Mouse (Mus musculus) C2C12 (cell line): ENCODE measurements around the gene Ankrd2. TPM values are rescaled to one million over a fixed set of nuclear protein-coding genes. Genes with fewer than 3 reads are reported as not detected.

Experiments
- H3K27me3 ChIP-seq: one replicate; pipeline ENCODE4 v1.6.1; 2011; ENCODE audit not compliant: control insufficient read depth, insufficient read depth, insufficient read length
- H3K36me3 ChIP-seq: one replicate; pipeline ENCODE4 v1.6.1; 2011; ENCODE audit not compliant: control insufficient read depth, insufficient read depth
- H3K4me3 ChIP-seq: one replicate; pipeline ENCODE4 v1.5.1; 2011; ENCODE audit warnings: mild to moderate bottlenecking, control low read depth; ENCODE audit not compliant: poor library complexity, insufficient read depth, severe bottlenecking
- H3K79me2 ChIP-seq: one replicate; pipeline ENCODE4 v1.6.1; 2011; ENCODE audit not compliant: control insufficient read depth, insufficient read depth
- H3K79me3 ChIP-seq: one replicate; pipeline ENCODE4 v1.6.1; 2011; ENCODE audit warnings: low read depth, control low read depth
- H3ac ChIP-seq: one replicate; pipeline ENCODE3; 2011; ENCODE audit warnings: low read depth; ENCODE audit not compliant: control insufficient read depth, insufficient read length
- CEBPB ChIP-seq: IDR thresholded peaks from one replicate; pipeline ENCODE4 v1.6.1; 2011; ENCODE audit warnings: low read depth, mild to moderate bottlenecking, control low read depth, moderate library complexity
- CTCF ChIP-seq: IDR thresholded peaks from one replicate; pipeline ENCODE4 v1.5.1; 2011; ENCODE audit not compliant: control insufficient read depth, insufficient read depth, insufficient read length
- FOSL1 ChIP-seq: IDR thresholded peaks from one replicate; pipeline ENCODE4 v1.8.0; 2011; ENCODE audit warnings: mild to moderate bottlenecking, low read length; ENCODE audit not compliant: poor library complexity, insufficient read depth, severe bottlenecking
- MAX ChIP-seq: IDR thresholded peaks from one replicate; pipeline ENCODE4 v1.6.1; 2011; ENCODE audit warnings: mild to moderate bottlenecking, control low read depth
- MYOD1 ChIP-seq: IDR thresholded peaks from one replicate; pipeline ENCODE4 v1.6.1; 2011; ENCODE audit warnings: low read depth; ENCODE audit not compliant: control insufficient read depth, insufficient read length
- MYOG ChIP-seq: IDR thresholded peaks from one replicate; pipeline ENCODE4 v1.6.1; 2011; ENCODE audit not compliant: control insufficient read depth, insufficient read length; ENCODE audit errors: extremely low read depth
- USF1 ChIP-seq: IDR thresholded peaks from one replicate; pipeline ENCODE4 v1.6.1; 2011; ENCODE audit warnings: low read depth, mild to moderate bottlenecking, control low read depth, moderate library complexity
- polyA plus RNA-seq: library from polyadenylated mRNA; unstranded; fragments of >200 nt; fragmentation: generic; extraction: Trizol; gene quantifications from one replicate; pipeline ENCODE4 v1.2.1, GENCODE M21; 2012; ENCODE audit warnings: missing spikeins

The Ankrd2 gene
- polyA plus RNA-seq, 1 experiment, result 0.15 TPM

GRCm38 (mm10) chr19:42037167-42037702 is 1.4 kb downstream of the Ankrd2 start:
- Histone ChIP-seq H3K27me3 (no peaks in the 10 kb centered on the region), H3K36me3 (peaks cover 21% of the 10 kb centered on the region), H3ac (no peak overlapping the region), H3K4me3 (no peak overlapping the region), H3K79me3 (no peaks in the 10 kb centered on the region), H3K79me2 (no peaks in the 10 kb centered on the region)
- no peak for TF ChIP-seq CTCF
- TF ChIP-seq MYOD1, result no peak
- no peak for TF ChIP-seq USF1
- TF ChIP-seq FOSL1, result no peak
- TF ChIP-seq MAX, result no peak
- no peak for TF ChIP-seq CEBPB
- TF ChIP-seq MYOG, result no peak

DNA sequence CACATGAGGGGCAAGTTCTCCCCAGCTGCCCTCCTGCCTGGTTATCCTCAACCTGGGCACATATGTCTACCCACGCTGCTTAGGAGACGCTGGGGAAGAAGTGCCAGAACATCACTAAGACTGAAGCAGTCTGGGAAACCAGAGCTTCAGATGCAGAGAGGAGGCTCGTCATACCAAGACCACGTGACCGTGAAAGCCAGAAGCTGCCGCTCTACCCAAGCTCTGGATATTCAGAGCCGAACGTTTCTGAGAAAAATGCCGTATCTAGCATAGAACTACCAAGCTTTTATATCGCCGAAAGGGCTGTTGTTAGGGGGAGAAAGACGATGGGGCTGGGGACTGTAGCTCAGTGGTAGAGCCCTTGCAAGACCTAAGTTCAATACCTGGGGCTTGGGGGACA is 2.5 kb downstream of the Ankrd2 start:
- Histone ChIP-seq H3K36me3 (peaks cover 11% of the 10 kb centered on the region), H3K79me2 (no peaks in the 10 kb centered on the region), H3ac (no peak overlapping the region), H3K79me3 (no peaks in the 10 kb centered on the region), H3K27me3 (no peaks in the 10 kb centered on the region), H3K4me3 (no peak overlapping the region)
- TF ChIP-seq CTCF (no peak), MAX (no peak), MYOG (no peak), MYOD1 (no peak), FOSL1 (no peak), CEBPB (no peak), USF1 (no peak)

DNA sequence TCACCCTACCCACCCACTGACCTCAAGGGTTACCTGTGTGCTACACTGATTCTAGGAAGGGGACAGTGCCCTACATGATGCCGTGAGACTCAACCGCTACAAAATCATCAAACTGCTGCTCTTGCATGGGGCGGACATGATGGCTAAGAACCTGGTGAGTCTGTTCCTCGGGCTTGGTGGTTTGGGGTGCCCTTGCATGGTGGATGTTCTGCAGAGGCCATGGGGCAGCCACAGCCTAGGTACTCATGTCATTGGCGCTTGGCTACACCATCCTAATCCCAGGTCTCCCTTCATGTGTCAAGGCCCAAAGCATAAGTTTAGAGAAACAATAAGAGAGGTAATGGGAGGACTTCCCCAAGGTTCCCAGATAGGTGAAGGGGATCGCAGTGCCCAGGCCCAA is 8.2 kb downstream of the Ankrd2 start:
- Histone ChIP-seq H3ac (no peak overlapping the region), H3K79me3 (no peaks in the 10 kb centered on the region), H3K27me3 (no peaks in the 10 kb centered on the region), H3K36me3 (no peaks in the 10 kb centered on the region), H3K79me2 (no peaks in the 10 kb centered on the region), H3K4me3 (no peak overlapping the region)
- TF ChIP-seq MYOD1 (no peak), USF1 (no peak), FOSL1 (no peak)

- TF ChIP-seq CTCF (peak; percentile 57), MAX (peak; percentile 94), CEBPB (no peak), USF1 (peak; percentile 90)
- no peaks in the 10 kb centered on the region for H3K79me3 ChIP-seq
- H3ac ChIP-seq, result no peak within 1 kb of the TSS
- no peaks in the 10 kb centered on the region for H3K27me3 ChIP-seq
- no peak within 1 kb of the TSS for H3K4me3 ChIP-seq
- H3K36me3 ChIP-seq, result no peaks in the 10 kb centered on the region
- H3K79me2 ChIP-seq, result no peaks in the 10 kb centered on the region
Observed at GRCm38 (mm10) chr19:42045269-42046102, 9.7 kb downstream of the Ankrd2 start, which contains the start of gene Hoga1. Hoga1 (plus strand) TSS chr19:42045610.

DNA sequence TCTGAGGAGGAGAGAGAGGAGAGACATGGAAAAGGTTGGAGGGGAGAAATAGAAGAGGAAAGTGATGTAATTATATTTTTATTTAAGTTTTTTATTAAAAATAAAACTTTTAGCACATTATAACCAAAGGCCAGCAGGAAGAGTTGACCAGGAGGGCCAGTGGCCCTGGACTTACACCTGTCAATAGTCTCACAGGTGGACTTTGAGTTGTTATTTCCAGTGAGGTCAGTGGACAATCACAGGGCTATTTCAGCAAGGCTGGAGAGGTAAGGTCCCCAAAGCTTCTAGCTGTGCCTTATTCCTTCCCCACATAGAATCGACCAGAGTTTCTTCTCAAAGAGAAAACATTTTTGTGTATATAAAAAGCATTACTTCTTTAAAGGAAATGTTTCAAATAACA is 14.5 kb downstream of the Ankrd2 start:
- Histone ChIP-seq H3K27me3 (no peaks in the 10 kb centered on the region), H3K36me3 (no peaks in the 10 kb centered on the region), H3K79me3 (no peaks in the 10 kb centered on the region), H3ac (no peak overlapping the region), H3K79me2 (no peaks in the 10 kb centered on the region), H3K4me3 (no peak overlapping the region)
- TF ChIP-seq USF1, result no peak
- TF ChIP-seq MYOD1, result no peak
- TF ChIP-seq CEBPB, result no peak
- no peak for TF ChIP-seq MAX

GRCm38 (mm10) chr19:42051351-42051750 is 15.6 kb downstream of the Ankrd2 start:
- no peaks in the 10 kb centered on the region for H3K27me3 ChIP-seq
- H3K79me2 ChIP-seq, result no peaks in the 10 kb centered on the region
- H3K4me3 ChIP-seq, result no peak overlapping the region
- H3K79me3 ChIP-seq, result no peaks in the 10 kb centered on the region
- TF ChIP-seq MYOG (no peak), MYOD1 (no peak), MAX (no peak), USF1 (no peak), CEBPB (no peak), CTCF (no peak)
- H3ac ChIP-seq, result no peak overlapping the region
- H3K36me3 ChIP-seq, result no peaks in the 10 kb centered on the region
